Mouse (Mus musculus) MN1 (cell line): ENCODE measurements around the gene Naip6.
"Not testable (repeated sequence)": the region's sequence is repeated elsewhere in the genome, so short reads cannot be mapped to it uniquely, and the experiment has no call there.

Source experiments
- DNase-seq: peaks from one replicate; pipeline ENCODE4 v3.0.0-alpha.2; 2016; ENCODE audit warnings: low spot score

Gene Naip6

DNA sequence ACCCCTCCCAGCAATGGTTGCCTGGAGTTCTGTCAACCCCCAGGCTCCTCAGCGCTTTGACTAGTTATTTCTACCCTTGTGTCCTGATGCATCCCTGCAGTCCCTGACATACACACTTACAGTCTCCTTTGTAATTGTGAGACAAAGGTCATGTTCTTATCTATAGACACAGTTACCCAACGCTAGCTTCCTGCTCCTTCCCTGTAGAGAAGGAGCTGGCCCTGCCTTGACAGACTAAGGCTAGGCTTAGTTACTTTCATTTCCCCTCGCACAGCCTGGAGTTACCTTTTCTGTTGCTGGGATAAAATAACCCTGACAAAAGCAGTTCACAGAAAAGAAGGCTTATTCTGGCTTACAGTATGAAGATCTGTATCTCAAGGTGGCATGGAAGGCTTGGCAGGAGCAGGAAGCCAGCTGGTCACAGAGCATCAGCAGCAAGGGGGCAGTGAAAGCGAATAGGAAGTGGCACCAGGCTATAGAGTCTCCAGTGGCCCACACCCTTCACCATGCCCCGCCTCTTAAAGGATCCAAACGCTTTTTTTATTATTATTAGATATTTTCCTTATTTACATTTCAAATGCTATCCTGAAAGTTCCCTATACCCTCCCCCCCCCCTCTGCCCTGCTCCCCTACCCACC, at the start of gene Naip6:
Naip6 (minus strand) TSS at position 419 of the 638 bp plus-strand sequence.
- not testable (repeated sequence) for DNase-seq

DNA sequence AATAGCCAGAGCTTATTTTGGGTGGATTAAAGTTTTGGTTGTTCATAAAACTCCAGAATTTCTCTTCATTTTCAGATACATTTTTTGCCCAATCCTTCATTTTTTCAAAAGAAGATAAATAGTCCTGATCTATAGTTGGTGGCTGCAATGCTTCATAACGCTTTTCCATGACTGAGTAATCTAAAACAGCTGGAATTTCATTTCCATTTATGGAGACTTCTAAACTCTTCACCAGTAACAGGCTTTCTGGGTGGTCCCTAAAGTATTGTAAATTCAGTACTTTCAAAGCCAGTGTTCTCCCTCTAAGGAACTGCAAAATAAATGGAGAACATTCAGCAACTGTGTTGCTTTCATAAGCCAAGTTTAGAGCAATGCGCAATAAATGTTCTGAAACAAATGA, 34.8 kb upstream of the Naip6 start:
- not testable (repeated sequence) for DNase-seq

DNA sequence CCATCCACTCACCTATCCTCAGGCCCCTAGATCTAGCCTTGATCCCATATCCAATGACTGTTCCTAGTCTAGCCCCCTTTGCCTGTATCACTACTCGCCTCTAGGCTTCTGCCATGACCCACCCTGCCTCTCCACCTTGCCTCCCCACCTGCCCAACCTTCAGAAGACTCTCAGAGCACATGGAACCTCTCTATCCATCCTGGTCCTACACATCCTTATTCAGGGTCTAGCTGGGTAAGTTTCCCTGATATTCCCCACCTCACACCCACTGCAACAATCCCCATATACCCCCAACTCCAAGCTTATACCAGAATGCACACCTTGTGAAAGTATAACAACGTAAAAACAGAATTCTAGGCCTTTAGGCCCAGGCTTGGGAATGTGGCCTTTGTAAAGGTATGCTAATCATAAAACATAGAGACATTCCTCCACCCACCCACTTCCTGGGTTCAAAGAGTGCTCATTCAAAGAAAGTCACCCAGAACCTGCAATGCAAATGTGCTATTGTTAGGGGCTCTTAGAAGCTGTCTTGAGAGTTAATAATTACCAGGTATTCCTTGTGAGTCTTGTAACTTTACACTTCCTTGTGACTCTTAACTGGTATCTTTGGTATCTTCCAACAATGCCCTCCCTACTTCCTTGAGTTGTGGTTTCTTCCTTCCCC, 32.2 kb upstream of the Naip6 start:
- DNase-seq: not testable (repeated sequence)

DNA sequence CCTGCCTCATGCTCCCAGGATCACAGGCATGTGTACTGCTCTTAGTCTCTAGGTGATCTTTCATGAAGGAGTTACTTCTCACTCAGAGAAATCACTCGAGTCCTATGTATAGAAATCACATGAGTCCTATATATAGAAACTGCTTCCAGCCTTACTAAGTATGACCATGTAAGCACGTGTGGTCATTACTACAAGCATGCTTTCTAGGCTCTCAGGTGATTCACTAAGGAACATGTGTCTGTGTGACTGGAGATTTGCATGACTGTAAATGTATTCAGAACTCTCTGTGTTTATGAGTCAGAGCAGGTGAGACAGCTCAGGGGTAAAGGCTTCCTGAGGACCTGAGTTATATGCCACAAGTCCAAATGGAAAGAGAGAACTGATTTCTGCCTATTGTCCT, 24.3 kb upstream of the Naip6 start:
- DNase-seq: no peak

DNA sequence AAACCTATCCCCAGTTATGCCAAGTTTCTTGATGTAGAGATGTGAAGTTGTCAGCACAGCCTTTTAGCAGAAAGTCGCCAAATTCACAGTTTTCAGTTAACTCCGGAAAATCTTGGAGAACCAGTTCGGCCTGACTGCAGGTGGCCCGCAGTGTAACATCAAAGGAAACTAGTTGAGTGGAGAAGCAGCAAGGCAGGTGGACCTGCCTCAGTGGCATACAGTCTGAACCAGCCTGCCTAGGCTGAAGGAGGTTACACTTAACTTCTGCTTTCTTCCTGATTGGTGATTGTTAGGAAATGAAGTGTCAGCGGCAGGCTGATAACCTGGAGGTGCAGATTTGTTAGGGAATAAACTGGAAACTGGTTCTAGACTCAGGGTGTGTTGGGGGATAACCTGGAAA, 14.3 kb upstream of the Naip6 start:
- DNase-seq: not testable (repeated sequence)

DNA sequence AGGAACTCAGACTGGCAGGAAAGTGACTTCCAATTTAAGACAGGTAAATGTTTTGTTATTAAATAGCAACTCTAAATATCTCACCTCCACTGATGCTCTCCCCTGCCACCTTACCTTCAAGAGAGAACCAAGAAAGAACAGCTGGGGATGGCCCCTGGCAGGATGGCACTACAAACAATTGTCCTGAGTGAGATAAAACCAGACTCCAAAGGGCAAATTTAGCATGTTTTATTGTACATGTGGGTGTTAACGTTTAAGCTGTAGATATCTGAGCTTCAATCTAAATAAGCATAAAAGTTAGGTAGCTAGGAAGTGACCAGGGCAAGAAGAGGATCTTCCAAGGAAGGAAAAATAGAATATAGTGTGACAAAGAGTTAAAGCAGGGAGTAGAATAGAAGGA, 11.4 kb upstream of the Naip6 start:
- not testable (repeated sequence) for DNase-seq

DNA sequence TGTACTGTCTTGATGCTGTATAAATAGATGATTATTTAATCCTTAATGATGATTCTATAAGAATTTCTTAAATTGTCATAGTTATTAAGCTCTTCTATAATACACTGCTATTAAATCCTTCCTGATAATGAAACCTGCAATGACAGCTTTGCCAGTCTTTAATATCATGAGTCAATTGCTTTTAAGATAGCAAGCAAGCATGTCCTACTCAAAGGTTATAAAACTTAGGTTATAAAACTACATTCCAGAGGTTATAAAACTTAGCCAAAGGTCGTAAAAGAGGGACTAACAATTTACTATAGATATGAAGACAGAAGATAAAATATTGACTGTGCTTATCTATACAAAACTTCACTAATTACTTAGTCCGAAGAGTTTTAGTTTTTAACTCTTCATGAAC, 10.6 kb upstream of the Naip6 start:
- not testable (repeated sequence) for DNase-seq

DNA sequence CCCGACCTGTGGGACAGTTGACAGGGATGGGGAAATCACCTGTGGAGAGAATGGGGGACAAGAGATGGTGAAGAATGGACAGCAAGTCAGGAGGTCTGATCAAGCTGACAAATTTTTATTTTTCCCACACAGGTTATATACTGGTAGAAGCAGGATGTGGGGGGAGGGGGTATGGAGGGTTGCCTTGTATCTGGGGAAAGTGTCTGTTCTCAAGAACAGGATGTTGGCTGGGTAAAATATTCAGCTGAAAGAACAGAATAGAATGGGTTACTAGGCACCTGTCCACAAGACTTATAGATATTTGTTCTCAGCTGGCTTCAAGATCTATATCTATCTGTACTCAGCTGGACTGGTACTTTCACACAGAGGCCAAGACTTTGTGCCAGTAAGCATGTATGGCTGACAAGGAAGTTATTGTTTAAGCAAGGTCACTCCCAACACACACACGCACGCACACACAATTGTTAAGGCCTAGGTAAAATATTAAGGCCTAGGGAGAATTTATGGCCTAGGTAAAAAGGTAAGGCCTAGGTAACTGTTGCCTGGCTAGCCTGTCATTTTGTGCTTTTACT, 4.9 kb upstream of the Naip6 start:
- DNase-seq: not testable (repeated sequence)

DNA sequence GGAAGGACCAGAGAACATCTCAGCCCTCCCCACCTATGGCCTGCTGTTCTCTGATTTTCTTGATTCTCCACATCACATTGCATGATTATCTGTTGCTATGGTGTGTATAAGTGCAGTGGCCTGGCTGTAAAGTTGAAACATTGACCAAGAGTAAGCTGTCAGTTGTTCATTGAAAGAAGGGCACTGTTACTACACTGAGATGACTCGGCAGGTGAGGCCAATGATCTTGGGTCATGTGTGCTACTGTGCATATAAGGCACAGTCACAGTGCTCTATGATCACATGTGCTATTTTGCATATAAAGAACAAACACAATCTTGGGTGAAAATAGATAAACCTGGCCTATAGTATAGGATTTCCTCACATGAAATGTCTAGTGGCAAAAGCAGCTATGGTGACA, 32.9 kb downstream of the Naip6 start:
- DNase-seq: no peak

DNA sequence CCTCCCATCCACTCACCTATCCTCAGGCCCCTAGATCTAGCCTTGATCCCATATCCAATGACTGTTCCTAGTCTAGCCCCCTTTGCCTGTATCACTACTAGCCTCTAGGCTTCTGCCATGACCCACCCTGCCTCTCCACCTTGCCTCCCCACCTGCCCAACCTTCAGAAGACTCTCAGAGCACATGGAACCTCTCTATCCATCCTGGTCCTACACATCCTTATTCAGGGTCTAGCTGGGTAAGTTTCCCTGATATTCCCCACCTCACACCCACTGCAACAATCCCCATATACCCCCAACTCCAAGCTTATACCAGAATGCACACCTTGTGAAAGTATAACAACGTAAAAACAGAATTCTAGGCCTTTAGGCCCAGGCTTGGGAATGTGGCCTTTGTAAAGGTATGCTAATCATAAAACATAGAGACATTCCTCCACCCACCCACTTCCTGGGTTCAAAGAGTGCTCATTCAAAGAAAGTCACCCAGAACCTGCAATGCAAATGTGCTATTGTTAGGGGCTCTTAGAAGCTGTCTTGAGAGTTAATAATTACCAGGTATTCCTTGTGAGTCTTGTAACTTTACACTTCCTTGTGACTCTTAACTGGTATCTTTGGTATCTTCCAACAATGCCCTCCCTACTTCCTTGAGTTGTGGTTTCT, 45.9 kb downstream of the Naip6 start:
- not testable (repeated sequence) for DNase-seq

DNA sequence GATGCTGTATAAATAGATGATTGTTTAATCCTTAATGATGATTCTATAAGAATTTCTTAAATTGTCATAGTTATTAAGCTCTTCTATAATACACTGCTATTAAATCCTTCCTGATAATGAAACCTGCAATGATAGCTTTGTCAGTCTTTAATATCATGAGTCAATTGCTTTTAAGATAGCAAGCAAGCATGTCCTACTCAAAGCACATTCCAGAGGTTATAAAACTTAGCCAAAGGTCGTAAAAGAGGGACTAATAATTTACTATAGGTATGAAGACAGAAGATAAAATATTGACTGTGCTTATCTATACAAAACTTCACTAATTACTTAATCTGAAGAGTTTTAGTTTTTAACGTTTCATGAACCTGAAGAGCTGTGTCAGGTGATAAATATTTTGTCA, 60.5 kb downstream of the Naip6 start:
- DNase-seq: not testable (repeated sequence)

DNA sequence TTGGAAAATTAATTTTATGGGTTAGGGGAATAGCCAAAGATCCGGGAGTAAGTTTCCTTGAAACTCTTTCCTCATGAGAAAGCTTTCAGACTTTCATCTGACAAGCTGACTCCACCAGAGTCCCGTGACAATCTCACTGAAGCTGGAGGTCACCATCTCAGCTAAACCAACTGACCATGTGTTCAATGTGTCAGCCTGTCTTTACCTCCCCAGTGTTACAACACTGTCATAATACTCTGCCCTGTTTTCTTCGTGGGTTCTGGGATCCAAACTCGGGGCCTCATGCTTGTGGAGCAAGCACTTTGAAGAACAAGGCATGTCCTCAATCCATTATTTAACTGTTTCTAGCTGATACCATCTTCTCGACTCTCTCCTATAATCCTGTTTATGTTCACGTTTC, 61.5 kb downstream of the Naip6 start:
- not testable (repeated sequence) for DNase-seq

DNA sequence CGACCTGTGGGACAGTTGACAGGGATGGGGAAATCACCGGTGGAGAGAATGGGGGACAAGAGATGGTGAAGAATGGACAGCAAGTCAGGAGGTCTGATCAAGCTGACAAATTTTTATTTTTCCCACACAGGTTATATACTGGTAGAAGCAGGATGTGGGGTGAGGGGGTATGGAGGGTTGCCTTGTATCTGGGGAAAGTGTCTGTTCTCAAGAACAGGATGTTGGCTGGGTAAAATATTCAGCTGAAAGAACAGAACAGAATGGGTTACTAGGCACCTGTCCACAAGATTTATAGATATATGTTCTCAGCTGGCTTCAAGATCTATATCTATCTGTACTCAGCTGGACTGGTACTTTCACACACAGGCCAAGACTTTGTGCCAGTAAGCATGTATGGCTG, 65.6 kb downstream of the Naip6 start:
- DNase-seq: not testable (repeated sequence)

DNA sequence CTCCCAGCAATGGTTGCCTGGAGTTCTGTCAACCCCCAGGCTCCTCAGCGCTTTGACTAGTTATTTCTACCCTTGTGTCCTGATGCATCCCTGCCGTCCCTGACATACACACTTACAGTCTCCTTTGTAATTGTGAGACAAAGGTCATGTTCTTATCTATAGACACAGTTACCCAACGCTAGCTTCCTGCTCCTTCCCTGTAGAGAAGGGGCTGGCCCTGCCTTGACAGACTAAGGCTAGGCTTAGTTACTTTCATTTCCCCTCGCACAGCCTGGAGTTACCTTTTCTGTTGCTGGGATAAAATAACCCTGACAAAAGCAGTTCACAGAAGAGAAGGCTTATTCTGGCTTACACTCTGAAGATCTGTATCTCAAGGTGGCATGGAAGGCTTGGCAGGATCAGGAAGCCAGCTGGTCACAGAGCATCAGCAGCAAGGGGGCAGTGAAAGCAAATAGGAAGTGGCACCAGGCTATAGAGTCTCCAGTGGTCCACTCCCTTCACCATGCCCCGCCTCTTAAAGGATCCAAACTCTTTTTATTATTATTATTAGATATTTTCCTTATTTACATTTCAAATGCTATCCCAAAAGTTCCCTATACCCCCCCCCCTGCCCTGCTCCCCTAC, 70.5 kb downstream of the Naip6 start:
- not testable (repeated sequence) for DNase-seq

DNA sequence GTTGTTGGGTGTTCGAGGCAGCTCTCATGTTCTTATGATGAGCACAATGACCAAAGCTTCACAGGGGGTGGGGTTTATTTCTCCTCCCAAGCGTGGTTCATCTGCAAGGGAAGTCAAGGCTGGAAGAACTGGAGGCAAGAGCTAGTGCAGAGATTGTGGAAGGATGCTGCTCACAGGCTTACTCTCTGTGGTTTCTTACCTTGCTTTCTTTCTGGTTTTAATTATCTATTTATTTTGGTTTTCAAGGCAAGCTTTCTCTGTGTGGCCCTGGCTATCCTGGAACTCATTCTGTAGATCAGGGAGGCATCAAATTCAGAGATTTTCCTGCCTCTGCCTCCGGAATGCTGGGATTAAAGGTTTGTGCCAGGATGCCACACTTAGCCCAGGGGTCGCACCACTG, 71.3 kb downstream of the Naip6 start, which contains the start of gene Naip5:
Naip5 (minus strand) TSS at position 101 of the 400 bp plus-strand sequence.
- DNase-seq: not testable (repeated sequence)

DNA sequence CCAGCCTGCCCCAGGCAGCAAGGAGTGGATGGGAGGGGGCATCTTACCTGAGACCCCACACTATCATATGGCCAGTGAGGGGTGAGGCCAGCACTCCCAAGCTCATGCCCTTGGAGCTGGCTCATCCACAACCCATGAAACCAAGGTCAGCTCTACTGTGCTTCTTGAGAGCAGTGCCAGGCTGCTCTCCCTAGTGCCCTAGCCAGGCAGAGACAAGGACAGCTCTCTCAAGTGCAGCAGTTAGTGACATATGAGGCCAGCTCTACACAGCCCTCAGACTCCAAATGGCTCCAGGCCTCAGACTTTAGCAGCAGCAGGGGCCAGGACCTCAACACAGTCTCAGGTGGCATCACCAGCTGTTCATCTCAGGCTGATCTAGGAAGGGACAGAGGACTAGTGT, 73.8 kb downstream of the Naip6 start:
- DNase-seq: no peak
